Mouse (Mus musculus) kidney, postnatal 36 days (tissue): ENCODE results near the gene Pkmyt1.

Experiments
- DNase-seq, 2 experiments: peaks; one replicate each; pipeline ENCODE4 v3.0.0; 2021 to 2022; ENCODE audit warnings: mixed read lengths in 2 of 2

Gene Pkmyt1

GRCm38 (mm10) chr17:23725999-23726757 is at the start of gene Pkmyt1:
TSS of gene Pkmyt1 (plus strand) at chr17:23726336.
- peak; percentile 94 to 98 for DNase-seq

- DNase-seq, result peak in 1 of 2 experiments; percentile 53
Measured at GRCm38 (mm10) chr17:23676473-23677031, 49.6 kb upstream of the Pkmyt1 start.

DNA sequence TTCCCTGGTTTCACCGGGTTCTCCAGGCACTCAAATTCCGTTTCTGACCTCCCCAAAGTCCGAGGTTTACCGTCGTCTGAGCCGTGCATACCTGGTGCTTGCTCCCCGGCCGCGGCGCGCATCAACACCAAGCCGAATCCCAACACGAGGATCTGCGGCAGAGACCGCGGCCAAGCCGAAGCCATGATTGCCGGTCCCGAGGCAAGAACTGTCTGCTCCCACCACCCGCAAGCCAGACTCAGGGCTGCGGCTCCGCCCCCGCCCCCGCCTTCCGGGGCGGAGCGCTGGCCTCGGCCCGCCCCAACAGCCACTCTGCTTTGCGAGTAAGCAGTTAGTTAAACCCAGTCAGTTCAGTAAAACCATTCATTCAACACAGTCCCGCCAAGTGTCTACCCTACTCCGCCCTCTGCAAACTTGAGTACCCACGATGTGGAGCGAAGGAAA is 48.9 kb upstream of the Pkmyt1 start, which contains the start of gene Tnfrsf12a:
Tnfrsf12a (minus strand) TSS at position 233 of the 444 bp plus-strand sequence.
- DNase-seq, result peak; percentile 89 to 91

GRCm38 (mm10) chr17:23679127-23679835 is 46.9 kb upstream of the Pkmyt1 start, which contains the start of gene Cldn6:
TSS of gene Cldn6 (plus strand) at chr17:23679249.
- DNase-seq, result no peak

DNA sequence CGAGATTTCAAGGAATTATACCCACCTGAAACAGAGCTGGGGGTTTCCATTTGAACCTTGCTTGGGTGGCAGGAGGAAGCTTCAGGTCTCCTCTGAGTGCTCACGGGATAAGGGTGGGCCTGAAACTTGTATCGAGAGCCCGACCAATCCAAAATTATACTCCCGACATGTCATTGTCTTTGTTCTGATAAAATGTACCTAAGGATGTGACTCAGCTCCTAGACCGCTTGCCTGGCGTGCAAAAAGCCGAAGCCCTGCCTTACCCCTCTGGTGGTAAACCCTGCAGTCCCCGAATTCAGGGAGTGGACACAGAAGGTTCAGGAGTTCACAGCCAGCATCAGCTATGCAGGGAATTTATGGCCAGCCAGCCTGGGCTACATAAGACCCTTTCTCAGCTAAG is 45.8 kb upstream of the Pkmyt1 start:
- no peak for DNase-seq

DNA sequence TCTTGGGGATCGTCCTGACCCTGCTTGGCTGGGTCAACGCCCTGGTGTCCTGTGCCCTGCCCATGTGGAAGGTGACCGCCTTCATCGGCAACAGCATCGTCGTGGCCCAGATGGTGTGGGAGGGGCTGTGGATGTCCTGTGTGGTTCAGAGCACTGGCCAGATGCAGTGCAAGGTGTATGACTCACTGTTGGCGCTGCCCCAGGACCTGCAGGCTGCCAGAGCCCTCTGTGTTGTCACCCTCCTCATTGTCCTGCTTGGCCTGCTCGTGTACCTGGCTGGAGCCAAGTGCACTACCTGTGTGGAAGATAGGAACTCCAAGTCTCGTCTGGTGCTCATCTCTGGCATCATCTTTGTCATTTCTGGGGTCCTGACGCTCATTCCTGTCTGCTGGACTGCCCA is 45.0 kb upstream of the Pkmyt1 start:
- DNase-seq, result peak in 1 of 2 experiments; percentile 65

- peak in 1 of 2 experiments; percentile 60 for DNase-seq
Measured at GRCm38 (mm10) chr17:23682092-23682491, 44.0 kb upstream of the Pkmyt1 start.

- no peak for DNase-seq
Measured at GRCm38 (mm10) chr17:23682530-23682929, 43.6 kb upstream of the Pkmyt1 start.

GRCm38 (mm10) chr17:23683226-23683625 is 42.9 kb upstream of the Pkmyt1 start:
- DNase-seq, result peak in 1 of 2 experiments; percentile 34

DNA sequence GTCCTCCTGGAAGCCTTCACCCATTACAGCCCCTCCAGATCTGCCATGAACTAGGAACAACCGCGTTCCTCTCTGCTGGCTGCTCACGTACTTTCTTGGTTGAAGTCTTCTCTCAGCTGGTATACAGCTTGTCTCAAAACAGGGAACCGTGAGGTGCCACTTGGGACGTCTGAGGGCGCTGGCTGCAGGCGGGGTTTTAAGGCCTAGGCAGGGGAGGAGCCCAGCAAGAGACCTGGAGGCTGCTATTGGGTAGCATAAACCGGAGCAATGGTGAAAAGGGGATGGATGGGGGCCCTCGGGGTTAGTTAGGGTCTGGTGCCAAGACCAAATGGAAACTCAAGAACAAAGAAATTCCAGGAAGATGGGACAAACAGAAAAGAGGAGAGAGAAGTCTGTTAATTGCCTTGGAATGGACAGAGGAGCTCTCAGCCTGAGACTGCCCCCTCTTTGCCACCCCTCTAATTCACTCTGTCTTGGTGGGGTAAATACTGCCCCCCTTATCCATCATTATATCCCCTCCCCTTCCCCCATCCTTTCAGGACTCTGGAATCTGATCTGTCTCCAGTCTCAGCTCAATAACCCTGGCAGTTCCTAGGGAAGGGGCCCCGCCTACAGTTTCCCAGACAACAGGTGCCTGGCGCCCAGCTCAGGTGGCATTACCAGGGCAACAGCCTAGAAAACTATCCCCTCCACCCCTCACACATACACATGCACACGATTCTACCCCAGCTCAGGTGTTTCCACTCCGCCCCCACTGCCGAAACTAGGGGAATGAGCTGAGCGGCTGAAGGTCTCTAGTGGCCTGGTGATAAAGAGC is 42.1 kb upstream of the Pkmyt1 start, which contains the start of gene Cldn9:
Cldn9 (minus strand) TSS at position 171 of the 817 bp plus-strand sequence.
- peak in 1 of 2 experiments; percentile 36 for DNase-seq

GRCm38 (mm10) chr17:23694491-23694890 is 31.6 kb upstream of the Pkmyt1 start:
- no peak for DNase-seq

DNA sequence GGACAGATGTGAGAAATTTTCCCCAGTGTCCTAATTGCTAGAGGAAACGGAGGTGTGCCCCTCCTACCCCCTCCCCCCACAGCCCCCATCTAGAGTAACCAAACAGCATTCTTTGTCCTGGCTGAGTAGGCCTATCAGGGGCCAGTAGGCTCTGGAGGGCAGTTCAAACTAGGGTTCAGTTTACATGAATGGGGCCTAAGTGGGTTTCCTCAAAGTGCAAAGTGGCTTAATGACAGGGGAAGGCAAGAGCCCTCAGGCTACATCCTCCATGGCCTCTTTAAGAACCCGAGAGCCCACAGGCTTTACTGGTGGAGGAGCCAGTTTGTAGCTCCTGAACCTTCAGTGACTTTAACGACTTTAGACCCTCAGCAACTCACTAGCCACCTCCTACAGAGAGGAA is 30.3 kb upstream of the Pkmyt1 start:
- no peak for DNase-seq

GRCm38 (mm10) chr17:23699131-23700077 is 26.7 kb upstream of the Pkmyt1 start:
- peak; percentile 49 to 72 for DNase-seq

DNA sequence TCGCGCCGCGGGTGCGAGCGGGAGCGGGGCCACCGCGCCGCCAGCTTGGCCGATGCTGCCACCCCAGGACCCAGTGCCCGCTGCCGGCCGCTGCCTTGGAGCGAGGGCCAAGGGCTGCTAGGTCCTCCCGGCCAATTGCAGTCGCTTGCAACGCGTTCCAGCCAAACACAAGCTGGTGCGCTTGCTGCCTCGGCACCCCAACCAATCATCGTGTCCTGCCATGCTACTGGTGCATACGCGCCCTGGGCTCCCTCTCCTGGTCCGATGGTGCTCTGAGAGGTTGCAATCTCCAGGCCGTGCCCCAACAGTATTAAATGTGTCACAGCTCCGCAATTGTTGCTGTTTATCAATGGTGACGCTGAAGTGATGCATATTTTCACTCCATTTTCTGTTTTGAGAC is 26.1 kb upstream of the Pkmyt1 start:
- DNase-seq, result peak; percentile 96 to 97

DNA sequence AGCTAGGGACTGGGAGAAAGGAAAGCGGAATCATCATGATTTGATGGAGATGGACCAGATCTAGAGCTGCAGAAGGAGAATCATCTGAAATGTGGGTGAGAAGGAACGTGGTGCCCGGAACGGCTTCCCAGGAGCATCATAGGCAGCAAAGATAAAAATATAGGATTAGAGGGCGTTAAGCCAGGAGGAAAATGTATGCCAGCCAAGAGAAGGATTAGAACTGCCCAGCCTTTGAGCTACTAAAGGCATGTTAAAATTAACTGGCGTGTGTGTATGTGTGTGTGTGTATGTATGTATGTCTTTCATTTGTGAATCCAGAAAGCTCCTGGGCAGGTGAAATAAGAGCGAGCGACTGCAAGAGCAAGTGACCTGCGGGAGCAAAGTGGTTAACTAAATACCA is 22.8 kb upstream of the Pkmyt1 start:
- DNase-seq, result no peak

DNA sequence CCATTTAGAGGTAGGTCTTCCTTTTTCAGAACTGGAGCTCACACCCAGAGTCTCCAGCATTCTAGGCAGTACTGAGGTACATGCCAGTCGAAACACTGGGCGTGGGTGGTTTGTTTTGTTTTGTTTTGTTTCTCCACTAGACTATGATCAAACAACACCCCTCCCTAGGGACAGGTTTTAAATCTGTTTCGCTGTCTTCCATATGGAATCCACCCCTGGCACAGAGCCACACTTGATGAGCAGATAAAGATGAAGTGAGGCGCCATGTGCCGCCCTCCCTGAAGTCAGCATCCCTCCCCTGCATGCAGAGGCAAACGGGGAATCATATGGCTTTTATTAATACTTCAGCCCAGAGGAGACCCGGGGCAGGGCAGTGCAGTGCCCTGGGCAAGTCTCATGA is 21.4 kb upstream of the Pkmyt1 start:
- no peak for DNase-seq

DNA sequence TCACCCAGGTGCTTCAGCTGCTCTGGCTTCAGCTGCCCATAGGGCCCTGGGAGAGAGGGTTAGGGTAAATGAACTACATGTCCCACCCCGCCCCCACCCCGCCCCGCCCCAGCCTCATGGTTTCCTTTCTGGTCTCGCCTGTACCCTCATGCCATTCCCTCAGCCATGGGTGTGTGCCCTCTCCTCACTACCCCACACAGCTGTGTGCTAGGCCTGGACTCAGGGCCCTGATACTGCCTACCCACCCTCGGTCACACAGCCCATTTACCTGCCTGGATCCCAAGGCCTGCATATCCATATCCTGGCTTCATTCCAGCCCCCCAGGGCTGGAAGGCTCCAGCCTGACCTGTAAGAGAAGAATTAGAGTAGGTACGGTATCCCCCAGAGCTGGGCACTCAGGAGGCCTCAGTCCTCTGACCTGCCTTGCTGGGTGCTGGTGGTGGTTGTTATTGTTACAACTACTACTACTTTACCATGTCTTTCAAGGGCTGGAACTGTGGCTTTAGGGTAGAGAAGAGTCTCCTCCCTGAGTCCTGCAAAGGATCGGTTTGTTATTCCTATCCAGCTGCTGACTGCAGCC is 20.5 kb upstream of the Pkmyt1 start:
- no peak for DNase-seq

DNA sequence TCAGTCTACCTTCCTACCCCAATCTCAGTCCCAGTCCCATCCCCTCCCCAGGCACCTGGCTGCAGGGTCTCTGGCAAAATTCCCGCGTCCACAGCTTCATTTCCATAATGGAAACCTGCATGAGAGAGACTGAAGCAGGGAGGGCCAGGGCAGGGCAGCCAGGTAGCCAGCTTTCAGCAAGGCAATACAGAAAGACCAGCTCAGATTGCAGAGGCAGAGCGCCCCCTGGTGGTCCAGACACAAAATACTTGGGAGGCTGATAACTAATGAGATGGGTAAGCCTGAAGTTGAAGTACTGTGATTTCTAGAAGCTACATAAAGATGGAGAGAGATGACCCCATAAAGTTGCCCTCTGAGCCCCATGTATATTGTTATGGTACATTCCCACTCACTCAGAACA is 19.9 kb upstream of the Pkmyt1 start:
- DNase-seq, result peak; percentile 69 to 90

- DNase-seq, result no peak
Measured at GRCm38 (mm10) chr17:23717003-23717402, 9.1 kb upstream of the Pkmyt1 start.

DNA sequence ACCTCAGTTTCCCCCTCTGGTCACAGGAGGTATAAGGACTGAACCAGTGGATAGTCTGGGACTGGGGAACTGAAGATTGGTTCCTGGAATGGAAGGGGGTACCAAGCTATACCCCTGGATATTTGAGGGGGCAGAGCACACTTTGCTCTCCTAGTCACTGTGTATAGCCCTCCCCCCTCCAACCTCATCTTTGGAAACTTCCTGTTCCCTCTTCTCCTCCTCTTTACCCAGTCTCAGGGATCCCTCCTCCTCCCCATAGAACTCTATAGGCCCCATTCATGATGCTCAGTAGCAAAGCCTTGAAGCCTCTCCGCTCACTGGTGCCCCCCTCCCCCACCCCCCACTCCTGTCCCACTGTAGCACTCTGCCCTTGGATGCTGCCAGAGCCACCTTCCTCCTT is 6.7 kb upstream of the Pkmyt1 start:
- DNase-seq, result no peak

DNA sequence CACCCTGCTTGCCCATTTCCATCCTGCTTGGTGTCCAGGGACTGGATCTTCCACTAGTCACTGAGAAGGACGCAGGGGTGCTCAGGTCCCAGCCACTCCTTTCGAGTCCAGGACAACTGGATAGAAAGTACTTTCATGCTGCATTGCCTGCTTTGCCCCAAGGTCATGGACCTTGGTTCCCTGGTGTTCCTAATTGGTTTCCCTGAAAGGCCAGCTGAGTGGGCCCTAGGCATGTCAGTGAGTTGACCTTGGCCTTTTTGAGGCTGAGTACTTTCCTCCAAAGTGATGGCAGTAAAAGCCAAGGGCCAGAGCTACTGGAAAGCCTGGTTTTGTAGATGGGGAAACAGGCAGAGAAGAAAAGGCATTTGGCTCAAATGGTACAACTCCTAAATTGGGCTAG is 4.2 kb upstream of the Pkmyt1 start:
- DNase-seq, result no peak
